Mouse (Mus musculus) kidney, postnatal 4 days (tissue): ENCODE data around the gene Gm20388.

ENCODE experiments used
- DNase-seq, 2 experiments: peaks; one replicate each; pipeline ENCODE4 v3.0.0; 2021; ENCODE audit warnings: mixed read lengths in 2 of 2

Gm20388 gene

GRCm38 (mm10) chr8:121451404-121452076, 1540.9 kb downstream of the Gm20388 start:
- peak; percentile 89 to 93 for DNase-seq

- DNase-seq = no peak
Measured at GRCm38 (mm10) chr8:121454737-121455136, 1544.1 kb downstream of the Gm20388 start.

- no peak for DNase-seq
Measured at GRCm38 (mm10) chr8:121461192-121461591, 1550.6 kb downstream of the Gm20388 start.

GRCm38 (mm10) chr8:121462092-121462491, 1551.5 kb downstream of the Gm20388 start:
- no peak for DNase-seq

GRCm38 (mm10) chr8:121468083-121469071, 1557.7 kb downstream of the Gm20388 start:
- DNase-seq = no peak

GRCm38 (mm10) chr8:121474161-121474897, 1563.7 kb downstream of the Gm20388 start:
- peak in 1 of 2 experiments; percentile 50 for DNase-seq

GRCm38 (mm10) chr8:121474898-121475284, 1564.2 kb downstream of the Gm20388 start:
- no peak for DNase-seq

GRCm38 (mm10) chr8:121477851-121478547, 1567.4 kb downstream of the Gm20388 start:
- peak in 1 of 2 experiments; percentile 64 for DNase-seq

- DNase-seq = peak; percentile 62 to 74
Measured at GRCm38 (mm10) chr8:121479144-121479543, 1568.5 kb downstream of the Gm20388 start.

- DNase-seq = no peak
Measured at GRCm38 (mm10) chr8:121480411-121481031, 1569.9 kb downstream of the Gm20388 start.

- DNase-seq = peak in 1 of 2 experiments; percentile 33
Measured at GRCm38 (mm10) chr8:121484072-121484782, 1573.6 kb downstream of the Gm20388 start.

GRCm38 (mm10) chr8:121491633-121492032, 1581.0 kb downstream of the Gm20388 start:
- no peak for DNase-seq

GRCm38 (mm10) chr8:121497621-121498020, 1587.0 kb downstream of the Gm20388 start:
- DNase-seq = no peak

- DNase-seq = no peak
Measured at GRCm38 (mm10) chr8:121511751-121512150, 1601.1 kb downstream of the Gm20388 start.

GRCm38 (mm10) chr8:121513429-121513828, 1602.8 kb downstream of the Gm20388 start:
- peak; percentile 93 to 95 for DNase-seq

GRCm38 (mm10) chr8:121525111-121525818, 1614.6 kb downstream of the Gm20388 start:
- DNase-seq = peak in 1 of 2 experiments; percentile 31

GRCm38 (mm10) chr8:121526811-121527550, 1616.3 kb downstream of the Gm20388 start:
- DNase-seq = peak; percentile 41 to 61

GRCm38 (mm10) chr8:121527751-121528150, 1617.1 kb downstream of the Gm20388 start:
- DNase-seq = no peak

- DNase-seq = peak; percentile 79 to 84
Measured at GRCm38 (mm10) chr8:121528790-121529189, 1618.1 kb downstream of the Gm20388 start.

GRCm38 (mm10) chr8:121530639-121531038, 1620.0 kb downstream of the Gm20388 start:
- DNase-seq = no peak
